Mouse (Mus musculus): ENCODE results near the gene St6galnac3. TPM values are rescaled to one million over a fixed set of nuclear protein-coding genes. Genes with fewer than 3 reads are reported as not detected.

The St6galnac3 gene
- total and polyA plus RNA-seq, 3 experiments = 0.08 to 1.1 (median 0.38) TPM

DNA sequence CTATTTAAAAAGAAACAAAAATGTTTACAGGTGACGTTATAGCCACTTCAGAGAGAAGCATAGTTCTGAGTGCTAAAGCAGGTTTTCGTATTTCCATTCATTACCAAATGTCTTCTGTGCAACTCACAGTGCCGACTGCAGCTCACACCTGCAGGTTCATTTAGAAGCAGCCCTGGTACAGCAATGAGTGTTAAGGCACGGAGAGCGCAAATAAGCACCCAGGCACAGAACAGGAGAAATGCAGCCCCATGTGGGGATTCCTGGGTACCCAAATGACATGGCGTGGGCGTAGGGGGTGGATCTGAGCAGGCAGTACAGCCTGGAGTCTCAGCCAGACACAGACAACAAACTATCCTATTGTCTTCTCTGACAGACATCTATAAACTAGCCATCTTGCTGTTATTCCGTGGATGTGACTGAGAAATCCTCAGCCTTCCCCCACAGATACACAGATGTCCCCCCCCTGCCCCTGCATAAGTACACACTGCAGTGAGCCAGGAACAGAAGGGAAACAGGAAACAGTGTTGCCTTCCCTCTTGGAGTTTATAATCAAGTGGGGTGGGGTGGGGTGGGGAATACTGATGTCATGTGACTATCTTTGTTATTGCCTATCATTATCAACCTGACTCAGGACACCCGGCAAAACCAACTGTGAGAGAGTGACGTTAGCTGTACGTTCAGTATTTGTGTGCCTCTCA is 550.5 kb downstream of the St6galnac3 start:
- no peaks in the 10 kb centered on the region for H3K79me2 ChIP-seq (replicated peaks; ENCODE audit: control insufficient read depth, extremely low read depth, insufficient read depth, poor library complexity, severe bottlenecking)
- H3K27me3 ChIP-seq (replicated peaks) = no peaks in the 10 kb centered on the region
- H3K4me1 ChIP-seq (ENCODE audit: control insufficient read depth in 1 of 2, insufficient read depth in 2 of 2) = peaks cover 5 to 24% of the 10 kb centered on the region in 2 experiments
- dilution Hi-C loops (cut with MboI; ENCODE audit: extremely low pct_ligation_motif_present, extremely low pct_unique_long_range_greater_than_20kb, low sequenced_read_pairs) (no loop called here), in situ Hi-C loops (cut with MboI; ENCODE audit: low pct_ligation_motif_present, low pct_unique_long_range_greater_than_20kb, low sequenced_read_pairs) (no loop called here)
- peak overlapping the region; percentile 5; the same call in 1 of the 2 replicates for H3K4me2 ChIP-seq (ENCODE audit: insufficient read depth, low read depth, poor library complexity, severe bottlenecking)
- no peaks in the 10 kb centered on the region for H3K36me3 ChIP-seq (replicated peaks in 1 of 2; ENCODE audit: control insufficient read depth in 1 of 2, insufficient read depth in 1 of 2, low read length in 1 of 2)
- no peak overlapping the region for H3K9ac ChIP-seq (ENCODE audit: insufficient read depth, low read depth)
- peak; percentile 64 for DNase-seq (ENCODE audit: extremely low read depth)
- H3K4me3 ChIP-seq (replicated peaks in 1 of 3; ENCODE audit: low read depth in 2 of 3, low read length in 2 of 3, poor library complexity in 1 of 3) = no peak overlapping the region
- H3K27ac ChIP-seq (ENCODE audit: insufficient read depth, low read depth) = no peak overlapping the region
- no peaks in the 10 kb centered on the region for H3K9me3 ChIP-seq (replicated peaks; ENCODE audit: low read length)
- no peak for TF ChIP-seq E2F4 (IDR thresholded peaks at IDR 0.05; ENCODE audit: insufficient replicate concordance, low read depth, low read length)
- TF ChIP-seq IRF4 (IDR thresholded peaks at IDR 0.05; ENCODE audit: low read depth, low read length) = peak; percentile 79
- TF ChIP-seq RAD21 (IDR thresholded peaks at IDR 0.05; ENCODE audit: low read depth, low read length) = no peak; the same call in 1 of the 2 replicates
- TF ChIP-seq USF1 (IDR thresholded peaks at IDR 0.05; ENCODE audit: low read depth, low read length) = no peak
- TF ChIP-seq CHD1 (IDR thresholded peaks at IDR 0.05; ENCODE audit: low read depth, low read length) = no peak
- TF ChIP-seq GABPA (IDR thresholded peaks at IDR 0.05; ENCODE audit: insufficient replicate concordance, low read depth, low read length) = no peak
- no peak for TF ChIP-seq JUND (conservative IDR thresholded peaks at IDR 0.05; ENCODE audit: low read depth, low read length)
- 0 out of 2 replicates have a peak, but pooled peaks have one; percentile 8 for TF ChIP-seq ELF1 (IDR thresholded peaks at IDR 0.05; ENCODE audit: low read depth, low read length)
- peak; percentile 59; the same call in 1 of the 2 replicates for TF ChIP-seq MEF2A (IDR thresholded peaks at IDR 0.05; ENCODE audit: borderline replicate concordance, low read depth, low read length)
- no peak for TF ChIP-seq CHD2 (IDR thresholded peaks at IDR 0.05; ENCODE audit: low read length)
- peak; percentile 46; the same call in 1 of the 2 replicates for TF ChIP-seq TCF12 (IDR thresholded peaks at IDR 0.05; ENCODE audit: low read depth, low read length)
- no peak for TF ChIP-seq KAT2A (IDR thresholded peaks at IDR 0.05; ENCODE audit: insufficient replicate concordance, low read length)
- peak; percentile 14; the same call in 1 of the 2 replicates for TF ChIP-seq ETS1 (conservative IDR thresholded peaks at IDR 0.05; ENCODE audit: low read depth, low read length)
- TF ChIP-seq MAFK (IDR thresholded peaks at IDR 0.05; ENCODE audit: insufficient replicate concordance, low read length) = no peak
- TF ChIP-seq JUN (IDR thresholded peaks at IDR 0.05; ENCODE audit: insufficient read depth, low read depth, low read length) = peak; percentile 52; the same call in 1 of the 2 replicates
- peak; percentile 65 for TF ChIP-seq BHLHE40 (IDR thresholded peaks at IDR 0.05; ENCODE audit: low read depth, low read length)
- peak; percentile 74 for TF ChIP-seq EP300 (IDR thresholded peaks at IDR 0.05; ENCODE audit: low read length)
- TF ChIP-seq CTCF (conservative IDR thresholded peaks at IDR 0.05 in 1 of 2, IDR thresholded peaks at IDR 0.05 in 1 of 2; ENCODE audit: low read depth in 2 of 2, low read length in 2 of 2) = no peak
- no peak for TF ChIP-seq MAZ (IDR thresholded peaks at IDR 0.05; ENCODE audit: low read depth, low read length)
- TF ChIP-seq TBP (conservative IDR thresholded peaks at IDR 0.05; ENCODE audit: low read depth, low read length) = no peak

Measured in CH12.LX (cell line).